1 mouse cellular context compared by ENCODE assay signal in the genomic region with DNA sequence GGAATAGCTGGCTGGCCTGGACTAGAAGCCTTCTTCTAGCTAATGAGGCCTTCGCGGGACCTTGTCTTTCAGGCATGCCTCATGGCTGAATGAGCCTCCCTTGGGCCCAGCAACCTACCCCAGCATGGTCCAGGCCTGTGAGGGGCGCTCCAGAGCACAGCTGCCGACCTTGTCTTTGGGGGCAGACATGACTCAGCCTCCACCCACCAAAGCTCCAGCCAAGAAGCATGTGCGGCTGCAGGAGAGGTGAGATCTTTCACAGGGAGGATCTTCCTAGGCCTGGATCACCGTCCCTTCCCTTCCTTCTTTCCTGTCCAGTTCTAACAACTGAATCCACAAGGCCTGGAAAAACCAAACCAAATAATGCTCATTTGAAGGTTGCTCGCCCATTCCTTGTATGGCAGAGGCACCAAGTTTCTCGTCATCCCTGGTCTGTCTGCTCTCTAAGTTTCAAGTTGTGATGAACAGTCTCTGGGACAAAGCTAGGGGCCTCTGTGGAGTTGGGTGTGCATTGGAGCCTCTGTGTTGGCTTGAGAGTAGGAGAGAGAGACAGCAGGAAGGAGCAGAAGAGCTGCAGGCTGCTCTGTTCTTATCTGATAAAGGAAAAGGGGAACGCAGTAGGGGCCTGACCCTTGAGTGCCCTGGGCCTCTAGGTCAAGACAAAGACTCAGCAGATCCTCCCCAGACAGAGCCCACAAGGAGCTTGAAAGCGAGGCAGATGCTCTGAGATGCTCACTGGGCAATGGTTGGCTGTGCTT.
TF ChIP-seq lines count a peak whose summit lies in the region.

No protein-coding gene starts in this region.

TF ChIP-seq in CH12.LX, 34 proteins besides CTCF, POLR2A, EP300 and RAD21:
- no peak for TF ChIP-seq JUND (conservative IDR thresholded peaks at IDR 0.05; ENCODE audit: low read depth, low read length)
- TF ChIP-seq ZKSCAN1 (IDR thresholded peaks at IDR 0.05; ENCODE audit: borderline replicate concordance, low read depth, low read length): no peak
- 0 out of 2 replicates have a peak, but pooled peaks have one; percentile 46 for TF ChIP-seq MYC (IDR thresholded peaks at IDR 0.05; ENCODE audit: low read depth, low read length)
- 0 out of 2 replicates have a peak, but pooled peaks have one; percentile 45 for TF ChIP-seq MAZ (IDR thresholded peaks at IDR 0.05; ENCODE audit: low read depth, low read length)
- TF ChIP-seq JUN (IDR thresholded peaks at IDR 0.05; ENCODE audit: insufficient read depth, low read depth, low read length): no peak
- no peak for TF ChIP-seq NELFE (IDR thresholded peaks at IDR 0.05; ENCODE audit: low read depth, low read length)
- TF ChIP-seq ZMIZ1 (IDR thresholded peaks at IDR 0.05; ENCODE audit: low read depth, low read length): no peak
- TF ChIP-seq CHD1 (IDR thresholded peaks at IDR 0.05; ENCODE audit: low read depth, low read length): no peak; the same call in 1 of the 2 replicates
- 0 out of 2 replicates have a peak, but pooled peaks have one; percentile 12 for TF ChIP-seq NRF1 (IDR thresholded peaks at IDR 0.05; ENCODE audit: low read depth, low read length)
- peak; percentile 77 for TF ChIP-seq MXI1 (IDR thresholded peaks at IDR 0.05; ENCODE audit: low read depth, low read length)
- TF ChIP-seq TCF12 (IDR thresholded peaks at IDR 0.05; ENCODE audit: low read depth, low read length): peak; percentile 51; the same call in 1 of the 2 replicates
- no peak for TF ChIP-seq USF1 (IDR thresholded peaks at IDR 0.05; ENCODE audit: low read depth, low read length)
- no peak for TF ChIP-seq SMC3 (IDR thresholded peaks at IDR 0.05; ENCODE audit: low read depth, low read length)
- TF ChIP-seq IRF4 (IDR thresholded peaks at IDR 0.05; ENCODE audit: low read depth, low read length): no peak
- TF ChIP-seq BHLHE40 (IDR thresholded peaks at IDR 0.05; ENCODE audit: low read depth, low read length): 0 out of 2 replicates have a peak, but pooled peaks have one; percentile 8
- peak; percentile 62; the same call in 1 of the 2 replicates for TF ChIP-seq UBTF (IDR thresholded peaks at IDR 0.05; ENCODE audit: low read depth, low read length)
- 0 out of 2 replicates have a peak, but pooled peaks have one; percentile 28 for TF ChIP-seq TBP (conservative IDR thresholded peaks at IDR 0.05; ENCODE audit: low read depth, low read length)
- no peak for TF ChIP-seq ZC3H11A (IDR thresholded peaks at IDR 0.05; ENCODE audit: low read depth, low read length)
- TF ChIP-seq SIN3A (IDR thresholded peaks at IDR 0.05; ENCODE audit: low read length): no peak; the same call in 1 of the 2 replicates
- TF ChIP-seq GABPA (IDR thresholded peaks at IDR 0.05; ENCODE audit: insufficient replicate concordance, low read depth, low read length): no peak
- no peak for TF ChIP-seq ETS1 (conservative IDR thresholded peaks at IDR 0.05; ENCODE audit: low read depth, low read length)
- TF ChIP-seq MAX (IDR thresholded peaks at IDR 0.05; ENCODE audit: low read length): peak; percentile 76
